Mouse (Mus musculus): ENCODE measurements around the gene Gm47289. TPM values are rescaled to one million over a fixed set of nuclear protein-coding genes. Genes with fewer than 3 reads are reported as not detected.

Gene Gm47289
- not detected in 2 replicates for polyA plus RNA-seq (2014; fragmentation: Nextera tagmentation; extraction: Ambion mirVana)

DNA sequence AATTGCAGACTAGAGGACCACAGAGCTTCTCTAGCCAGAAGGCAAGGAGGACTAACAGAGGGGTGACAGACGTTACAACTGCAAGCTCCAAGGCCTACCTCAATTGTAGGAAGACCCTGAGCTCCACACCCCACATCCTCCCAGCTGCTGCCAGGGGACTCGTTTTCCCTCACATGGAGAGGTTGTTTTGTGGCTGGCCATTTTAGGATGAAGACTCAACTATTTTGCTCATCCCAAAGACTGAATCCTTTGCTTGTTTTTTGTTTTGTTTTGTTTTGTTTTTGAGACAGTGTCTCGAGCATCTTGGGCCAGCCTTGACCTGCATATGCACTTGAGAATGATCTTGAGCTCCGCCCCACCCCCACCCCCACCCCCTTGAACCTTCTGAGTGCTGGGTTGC, at the start of gene Gm47289:
Gene Gm47289 (plus strand): TSS at position 301 of the 400 bp plus-strand sequence.
- WGBS, result 70% methylated on average over 4 of the region's 4 CpGs
- no peaks in the 10 kb centered on the region for H3K27me3 ChIP-seq (ENCODE audit: control insufficient read depth, insufficient read depth, low read length)
- H3K9me3 ChIP-seq (ENCODE audit: control insufficient read depth, low read length), result no peaks in the 10 kb centered on the region
- H3K36me3 ChIP-seq (ENCODE audit: control insufficient read depth, insufficient read depth, low read length), result no peaks in the 10 kb centered on the region
- H3K4me2 ChIP-seq (ENCODE audit: low read depth, low read length), result no peak within 1 kb of the TSS
- H3K27ac ChIP-seq (ENCODE audit: low read depth, low read length), result no peak within 1 kb of the TSS
- H3K4me3 ChIP-seq (ENCODE audit: low read depth, low read length), result no peak within 1 kb of the TSS
- ATAC-seq (ENCODE audit: low read depth), result no peak
- no peaks in the 10 kb centered on the region for H3K4me1 ChIP-seq (ENCODE audit: control insufficient read depth, insufficient read depth, low read length)
- H3K9ac ChIP-seq (replicated peaks; ENCODE audit: low read depth, low read length), result no peak within 1 kb of the TSS

DNA sequence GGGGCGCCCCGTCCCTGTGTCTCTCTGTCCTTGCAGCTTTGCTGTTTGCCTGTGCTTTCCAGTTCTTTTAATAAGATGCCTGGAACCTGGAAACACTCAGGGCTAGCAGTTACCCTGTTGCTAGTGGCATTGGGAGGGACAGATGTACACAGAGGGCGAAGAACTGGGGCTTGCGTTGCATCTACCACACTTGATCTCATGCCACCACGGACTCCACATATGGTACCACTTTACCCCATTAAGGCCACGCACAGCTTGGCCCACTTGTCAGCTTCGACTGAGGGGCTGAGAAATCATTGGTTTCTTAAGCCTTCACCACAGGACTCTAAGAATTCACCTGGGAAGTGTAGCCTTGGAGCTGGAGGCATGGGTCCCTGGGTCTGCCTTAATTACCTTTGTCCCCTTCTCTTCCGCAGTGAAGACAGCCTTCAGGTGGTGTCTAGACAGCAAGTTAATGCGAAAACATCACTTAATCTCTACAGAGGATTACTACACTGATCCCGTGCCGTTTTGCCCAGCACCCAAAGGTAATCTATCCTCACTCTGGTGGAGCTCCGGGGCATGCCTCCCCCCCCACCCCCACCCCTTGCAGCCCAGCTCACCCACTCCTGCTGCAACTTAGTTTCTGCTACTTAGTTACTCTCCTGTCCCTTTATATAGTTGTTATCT, 49.1 kb upstream of the Gm47289 start:
- no peak overlapping the region for H3K27ac ChIP-seq (ENCODE audit: low read depth, low read length)
- H3K4me3 ChIP-seq (ENCODE audit: low read depth, low read length), result no peak overlapping the region
- H3K4me2 ChIP-seq (ENCODE audit: low read depth, low read length), result no peak overlapping the region
- 64% methylated on average over 12 of the region's 12 CpGs for WGBS
- no peaks in the 10 kb centered on the region for H3K27me3 ChIP-seq (ENCODE audit: control insufficient read depth, insufficient read depth, low read length)
- H3K36me3 ChIP-seq (ENCODE audit: control insufficient read depth, insufficient read depth, low read length), result no peaks in the 10 kb centered on the region
- H3K9ac ChIP-seq (replicated peaks; ENCODE audit: low read depth, low read length), result no peak overlapping the region
- ATAC-seq (ENCODE audit: low read depth), result no peak
- H3K4me1 ChIP-seq (ENCODE audit: control insufficient read depth, insufficient read depth, low read length), result no peaks in the 10 kb centered on the region
- H3K9me3 ChIP-seq (ENCODE audit: control insufficient read depth, low read length), result no peaks in the 10 kb centered on the region

DNA sequence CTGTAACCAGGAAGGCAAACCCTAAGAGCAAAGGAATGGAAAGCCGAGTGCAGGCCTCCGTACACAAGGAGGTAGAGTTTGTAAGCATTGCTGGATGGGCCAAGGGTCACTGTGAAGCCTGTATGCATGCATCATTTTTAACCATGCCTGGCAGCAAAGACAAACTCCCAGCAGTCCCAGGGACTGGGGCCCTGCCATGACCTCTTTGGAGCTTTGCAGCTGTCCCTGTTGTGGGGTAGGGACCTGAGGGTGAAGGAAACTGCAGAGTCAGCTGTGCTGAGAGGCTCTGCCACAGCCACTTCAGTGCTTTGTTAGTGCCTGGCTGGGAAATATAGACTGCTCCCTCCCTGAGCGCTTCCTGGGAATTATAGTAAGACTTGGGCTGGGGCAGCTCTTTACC, 48.3 kb upstream of the Gm47289 start:
- Histone ChIP-seq H3K36me3 (ENCODE audit: control insufficient read depth, insufficient read depth, low read length) (no peaks in the 10 kb centered on the region), H3K9me3 (ENCODE audit: control insufficient read depth, low read length) (no peaks in the 10 kb centered on the region), H3K4me1 (ENCODE audit: control insufficient read depth, insufficient read depth, low read length) (no peaks in the 10 kb centered on the region), H3K27ac (ENCODE audit: low read depth, low read length) (no peak overlapping the region), H3K9ac (replicated peaks; ENCODE audit: low read depth, low read length) (no peak overlapping the region), H3K27me3 (ENCODE audit: control insufficient read depth, insufficient read depth, low read length) (no peaks in the 10 kb centered on the region), H3K4me2 (ENCODE audit: low read depth, low read length) (no peak overlapping the region), H3K4me3 (ENCODE audit: low read depth, low read length) (no peak overlapping the region)
- no peak for ATAC-seq (ENCODE audit: low read depth)
- 58% methylated on average over 3 of the region's 3 CpGs for WGBS

DNA sequence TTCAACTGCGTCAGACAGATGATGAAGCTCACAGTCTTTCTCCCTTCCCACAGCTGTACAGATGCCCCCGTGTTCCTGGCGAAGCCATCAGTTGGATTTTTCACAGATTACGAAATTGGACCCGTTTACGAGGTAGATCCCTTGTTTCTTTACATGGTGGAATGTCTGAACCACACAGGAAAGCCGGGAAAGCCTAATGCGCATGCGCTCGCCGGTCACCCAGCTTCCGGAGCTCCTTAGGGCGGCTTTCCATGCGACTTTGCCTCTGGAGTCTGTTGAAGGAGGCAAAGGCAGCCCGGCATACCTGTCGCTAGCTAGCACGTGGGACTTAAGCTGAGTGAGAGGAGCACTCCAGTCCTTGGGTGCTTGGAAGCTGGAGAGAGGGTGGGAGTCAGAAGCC, 44.0 kb upstream of the Gm47289 start:
- Histone ChIP-seq H3K27me3 (ENCODE audit: control insufficient read depth, insufficient read depth, low read length) (no peaks in the 10 kb centered on the region), H3K36me3 (ENCODE audit: control insufficient read depth, insufficient read depth, low read length) (no peaks in the 10 kb centered on the region), H3K9ac (replicated peaks; ENCODE audit: low read depth, low read length) (no peak overlapping the region), H3K4me2 (ENCODE audit: low read depth, low read length) (no peak overlapping the region), H3K27ac (ENCODE audit: low read depth, low read length) (no peak overlapping the region), H3K4me3 (ENCODE audit: low read depth, low read length) (no peak overlapping the region), H3K4me1 (ENCODE audit: control insufficient read depth, insufficient read depth, low read length) (no peaks in the 10 kb centered on the region), H3K9me3 (ENCODE audit: control insufficient read depth, low read length) (no peaks in the 10 kb centered on the region)
- ATAC-seq (ENCODE audit: low read depth), result no peak
- WGBS, result 87% methylated on average over 17 of the region's 17 CpGs

DNA sequence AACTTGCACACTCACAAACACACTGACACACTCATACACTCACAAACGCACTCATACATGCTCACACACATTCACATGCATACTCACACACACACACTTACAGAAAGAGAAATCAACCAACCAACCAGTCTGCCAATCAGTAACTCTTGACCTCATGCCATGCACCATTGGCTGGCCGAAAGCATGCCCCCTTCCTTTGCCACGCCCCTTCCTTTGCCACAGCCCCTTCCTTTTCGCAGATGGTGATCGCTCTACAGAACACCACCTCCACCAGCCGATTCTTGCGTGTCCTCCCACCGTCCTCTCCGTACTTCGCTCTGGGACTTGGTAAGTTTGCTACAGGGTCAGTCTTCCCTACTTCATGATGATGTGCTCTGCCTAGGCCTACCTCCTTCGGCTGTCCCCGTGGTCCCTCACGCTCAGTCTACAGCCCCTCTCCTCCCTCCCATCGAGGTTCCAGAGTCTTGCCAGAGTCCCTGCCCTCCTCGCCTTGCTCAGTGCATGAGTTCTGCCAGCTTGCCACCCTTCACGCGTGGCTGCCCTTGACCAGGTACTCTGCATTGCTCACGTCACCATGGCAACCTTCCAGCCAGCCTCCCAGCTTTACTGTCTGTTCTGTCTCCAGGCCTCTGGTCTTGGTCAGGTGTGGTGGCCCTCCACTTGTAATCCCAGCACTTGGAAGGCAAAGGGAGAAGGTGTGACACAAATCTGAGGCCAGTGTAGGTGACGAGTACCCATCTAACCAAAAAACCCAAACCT, 39.4 kb upstream of the Gm47289 start:
- no peak overlapping the region for H3K4me2 ChIP-seq (ENCODE audit: low read depth, low read length)
- no peak for ATAC-seq (ENCODE audit: low read depth)
- WGBS, result 87% methylated on average over 19 of the region's 19 CpGs
- H3K36me3 ChIP-seq (ENCODE audit: control insufficient read depth, insufficient read depth, low read length), result no peaks in the 10 kb centered on the region
- no peaks in the 10 kb centered on the region for H3K27me3 ChIP-seq (ENCODE audit: control insufficient read depth, insufficient read depth, low read length)
- H3K9ac ChIP-seq (replicated peaks; ENCODE audit: low read depth, low read length), result no peak overlapping the region
- H3K4me3 ChIP-seq (ENCODE audit: low read depth, low read length), result no peak overlapping the region
- no peaks in the 10 kb centered on the region for H3K4me1 ChIP-seq (ENCODE audit: control insufficient read depth, insufficient read depth, low read length)
- no peaks in the 10 kb centered on the region for H3K9me3 ChIP-seq (ENCODE audit: control insufficient read depth, low read length)
- no peak overlapping the region for H3K27ac ChIP-seq (ENCODE audit: low read depth, low read length)

DNA sequence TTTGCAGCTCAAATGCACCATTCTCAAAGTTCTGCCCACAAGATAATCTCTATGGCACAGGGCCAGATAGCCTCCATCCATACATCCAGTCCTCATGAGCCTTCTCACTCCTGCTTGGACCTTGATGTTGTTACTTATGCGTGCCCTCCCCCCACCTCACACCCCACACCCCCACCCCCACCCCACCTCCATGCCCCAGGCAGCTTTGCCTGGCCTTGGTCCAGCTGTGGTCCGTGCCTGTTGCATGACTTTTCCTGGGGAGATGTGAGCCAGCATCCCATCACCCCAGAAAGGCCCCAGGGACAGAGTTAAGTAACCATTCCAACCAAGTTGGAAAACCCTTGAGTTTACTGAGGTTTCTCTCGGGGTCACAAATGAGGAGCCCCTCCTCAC, 38.8 kb upstream of the Gm47289 start:
- Histone ChIP-seq H3K9me3 (ENCODE audit: control insufficient read depth, low read length) (no peaks in the 10 kb centered on the region), H3K4me1 (ENCODE audit: control insufficient read depth, insufficient read depth, low read length) (no peaks in the 10 kb centered on the region), H3K36me3 (ENCODE audit: control insufficient read depth, insufficient read depth, low read length) (no peaks in the 10 kb centered on the region), H3K27ac (ENCODE audit: low read depth, low read length) (no peak overlapping the region), H3K9ac (replicated peaks; ENCODE audit: low read depth, low read length) (no peak overlapping the region), H3K27me3 (ENCODE audit: control insufficient read depth, insufficient read depth, low read length) (no peaks in the 10 kb centered on the region), H3K4me3 (ENCODE audit: low read depth, low read length) (no peak overlapping the region), H3K4me2 (ENCODE audit: low read depth, low read length) (no peak overlapping the region)
- WGBS, result 82% methylated on average over 3 of the region's 3 CpGs
- ATAC-seq (ENCODE audit: low read depth), result no peak

DNA sequence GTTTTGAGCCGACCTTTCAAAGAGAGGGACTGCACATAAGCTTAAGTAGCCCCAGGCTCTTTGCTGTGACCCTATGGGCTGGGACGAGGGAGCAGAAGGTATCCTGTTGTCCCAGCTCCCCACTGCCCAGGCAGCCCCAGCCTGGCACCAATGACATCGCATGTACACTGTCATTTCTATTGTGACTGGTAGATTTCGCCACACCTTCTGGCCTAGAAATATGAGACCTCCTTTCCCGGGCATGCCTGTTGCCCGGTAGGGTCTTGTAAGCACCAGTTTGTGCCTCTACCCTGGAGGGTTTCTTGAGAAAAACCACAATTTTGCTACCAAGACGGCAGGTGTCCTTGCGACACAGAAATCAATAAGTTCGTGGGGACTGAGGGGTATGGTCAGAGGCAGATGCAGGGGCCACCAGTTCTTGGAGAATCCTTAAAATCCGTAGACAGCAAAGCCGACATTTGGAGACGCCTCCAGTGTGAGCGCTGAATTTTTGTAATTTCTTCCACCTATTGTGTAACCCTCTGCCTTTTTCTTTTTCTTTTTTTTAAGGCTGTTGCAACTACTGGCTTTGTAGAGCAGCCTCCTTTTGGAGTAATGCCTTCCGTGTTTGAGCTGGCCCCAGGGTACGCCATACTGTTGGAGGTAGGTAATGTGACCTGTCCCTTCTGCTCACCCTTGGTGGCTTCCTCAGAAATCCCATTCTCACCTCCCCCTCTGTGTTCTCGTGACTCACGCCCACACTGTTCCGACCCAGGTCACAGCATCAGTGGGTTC, 36.2 kb upstream of the Gm47289 start:
- no peaks in the 10 kb centered on the region for H3K27me3 ChIP-seq (ENCODE audit: control insufficient read depth, insufficient read depth, low read length)
- WGBS, result 87% methylated on average over 18 of the region's 18 CpGs

DNA sequence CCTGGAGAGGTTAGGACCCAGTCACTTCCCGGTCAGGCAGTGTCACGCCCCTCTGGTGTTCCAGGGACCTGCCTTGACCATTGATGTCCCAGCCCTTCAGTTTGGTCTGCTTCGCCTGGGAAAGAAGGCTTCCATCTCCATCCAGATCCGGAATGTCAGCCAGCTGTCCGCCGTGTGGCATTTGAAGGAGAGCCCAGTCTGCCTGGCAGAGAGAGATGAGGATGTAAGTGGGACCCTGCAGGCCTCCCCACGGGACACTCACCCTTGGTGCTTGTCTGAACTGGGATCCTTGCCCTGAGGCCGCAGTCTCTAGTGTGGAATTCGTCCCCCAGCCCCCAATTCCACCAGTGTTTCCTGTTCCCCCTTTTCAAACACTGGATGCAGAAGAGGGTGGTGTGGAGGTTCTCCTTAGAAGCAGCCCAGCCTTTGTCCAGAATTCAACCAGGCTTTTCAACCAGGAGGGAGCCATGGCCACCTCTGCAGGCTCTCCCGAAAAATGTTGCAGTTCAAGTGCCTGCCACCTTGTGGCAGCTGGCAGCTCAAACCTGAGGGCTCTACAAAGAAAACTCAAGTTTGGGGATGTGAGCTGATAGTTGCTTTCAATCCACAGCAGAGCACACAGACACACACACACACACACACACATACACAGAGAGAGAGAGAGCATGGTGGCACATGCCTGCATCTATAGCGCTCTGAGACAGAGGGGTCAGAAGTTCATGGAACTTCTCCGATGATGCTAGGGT, 30.4 kb upstream of the Gm47289 start:
- Histone ChIP-seq H3K4me3 (ENCODE audit: low read depth, low read length) (no peak overlapping the region), H3K4me2 (ENCODE audit: low read depth, low read length) (no peak overlapping the region), H3K4me1 (ENCODE audit: control insufficient read depth, insufficient read depth, low read length) (no peaks in the 10 kb centered on the region), H3K27ac (ENCODE audit: low read depth, low read length) (no peak overlapping the region), H3K27me3 (ENCODE audit: control insufficient read depth, insufficient read depth, low read length) (no peaks in the 10 kb centered on the region), H3K9me3 (ENCODE audit: control insufficient read depth, low read length) (no peaks in the 10 kb centered on the region), H3K9ac (replicated peaks; ENCODE audit: low read depth, low read length) (no peak overlapping the region), H3K36me3 (ENCODE audit: control insufficient read depth, insufficient read depth, low read length) (no peaks in the 10 kb centered on the region)
- 89% methylated on average over 12 of the region's 12 CpGs for WGBS
- no peak for ATAC-seq (ENCODE audit: low read depth)

More for the DNA sequence above, 36.2 kb upstream of the Gm47289 start:
- no peak overlapping the region for H3K4me3 ChIP-seq (ENCODE audit: low read depth, low read length)
- H3K4me2 ChIP-seq (ENCODE audit: low read depth, low read length), result no peak overlapping the region
- no peak overlapping the region for H3K9ac ChIP-seq (replicated peaks; ENCODE audit: low read depth, low read length)
- no peaks in the 10 kb centered on the region for H3K36me3 ChIP-seq (ENCODE audit: control insufficient read depth, insufficient read depth, low read length)
- H3K4me1 ChIP-seq (ENCODE audit: control insufficient read depth, insufficient read depth, low read length), result no peaks in the 10 kb centered on the region
- no peak for ATAC-seq (ENCODE audit: low read depth)
- H3K9me3 ChIP-seq (ENCODE audit: control insufficient read depth, low read length), result no peaks in the 10 kb centered on the region
- no peak overlapping the region for H3K27ac ChIP-seq (ENCODE audit: low read depth, low read length)

All from neural tube, embryonic 14.5 days (tissue).